Mouse (Mus musculus) megakaryocyte, embryonic 14.5 days (primary cell): ENCODE data around the gene Pde6b.

Experiments used
- FLI1 ChIP-seq: IDR thresholded peaks from 2 replicates; pipeline ENCODE4 v1.6.1; 2012; ENCODE audit warnings: low read length, inconsistent platforms, mixed read lengths
- GATA1 ChIP-seq: IDR thresholded peaks from 3 replicates; pipeline ENCODE4 v1.6.1; 2012; ENCODE audit warnings: mixed read lengths, low read length, inconsistent platforms, borderline replicate concordance

DNA sequence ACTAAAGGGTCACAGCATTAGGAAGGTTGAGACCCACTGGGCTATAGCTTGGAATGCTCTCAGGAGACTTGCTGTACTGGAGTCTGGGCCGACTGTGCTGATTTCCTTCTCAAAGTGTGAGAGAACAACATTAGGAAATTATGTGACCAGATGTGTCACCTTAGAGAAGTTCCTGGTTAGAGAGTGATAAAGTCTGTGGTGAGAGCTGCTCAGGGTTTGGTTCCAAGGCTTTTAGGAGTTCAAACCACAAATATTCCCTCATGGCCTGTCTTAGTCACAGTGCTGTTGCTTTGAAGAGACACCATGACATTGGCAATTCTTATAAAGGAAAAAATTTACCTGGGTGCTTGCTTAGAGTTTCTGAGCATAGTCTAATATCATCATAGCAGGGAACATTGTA, 12.1 kb upstream of the Pde6b start:
- no peak for TF ChIP-seq GATA1
- TF ChIP-seq FLI1: no peak
